Mouse (Mus musculus) hindbrain, embryonic 16.5 days (tissue): ENCODE measurements around the gene Gli3. TPM values are rescaled to one million over a fixed set of nuclear protein-coding genes. Genes with fewer than 3 reads are reported as not detected.

Experiments used
- ATAC-seq: fragments of 200-750 bp; cut with Nextera tagmentation; 2 replicates; pipeline ENCODE4 v1.8.0; 2017; ENCODE audit warnings: moderate TSS enrichment, moderate library complexity
- H3K27ac ChIP-seq: fragments of 300-500 bp; sonication (generic); 2 replicates; pipeline ENCODE4 v1.5.1; 2014; ENCODE audit warnings: low read depth, mild to moderate bottlenecking, control low read depth, low read length, moderate library complexity
- H3K27me3 ChIP-seq: fragments of 300-500 bp; sonication (generic); replicated peaks from 2 replicates; pipeline ENCODE4 v1.6.1; 2014; ENCODE audit warnings: low read length; ENCODE audit not compliant: control insufficient read depth, insufficient read depth
- H3K36me3 ChIP-seq: fragments of 300-500 bp; sonication (generic); 2 replicates; pipeline ENCODE4 v1.6.1; 2014; ENCODE audit warnings: mild to moderate bottlenecking, low read length, moderate library complexity, mixed read lengths; ENCODE audit not compliant: control insufficient read depth, insufficient read depth
- H3K4me1 ChIP-seq: fragments of 300-500 bp; sonication (generic); 2 replicates; pipeline ENCODE4 v1.6.1; 2014; ENCODE audit warnings: low read depth, low read length; ENCODE audit not compliant: control insufficient read depth, insufficient read depth
- H3K4me2 ChIP-seq: fragments of 300-500 bp; sonication (generic); 2 replicates; pipeline ENCODE4 v1.6.1; 2014; ENCODE audit warnings: mild to moderate bottlenecking, low read length, control low read depth, moderate library complexity
- H3K4me3 ChIP-seq: fragments of 300-500 bp; sonication (generic); 2 replicates; pipeline ENCODE4 v1.5.1; 2014; ENCODE audit warnings: mild to moderate bottlenecking, low read length, control low read depth, moderate library complexity
- H3K9ac ChIP-seq: fragments of 300-500 bp; sonication (generic); 2 replicates; pipeline ENCODE4 v1.6.1; 2014; ENCODE audit warnings: low read depth, mild to moderate bottlenecking, control low read depth, low read length, moderate library complexity
- H3K9me3 ChIP-seq: fragments of 300-500 bp; sonication (generic); 2 replicates; pipeline ENCODE4 v1.6.1; 2014; ENCODE audit warnings: mild to moderate bottlenecking, low read length, moderate library complexity; ENCODE audit not compliant: control insufficient read depth
- WGBS: fragments of 180-500 bp; shearing (Covaris S2); extraction: QIAGEN DNeasy Blood & Tissue Kit; methylation state at CpG from one replicate; pipeline ENCODE4 v1.1.7; 2014; 5-methylcytosine and 5-hydroxymethylcytosine counted together
- polyA plus RNA-seq: library from polyadenylated mRNA; unstranded; fragments of >200 nt; fragmentation: Nextera tagmentation; extraction: Ambion mirVana; gene quantifications from 2 replicates; pipeline ENCODE4 v1.2.1, GENCODE M21; 2015

Gli3 gene
- polyA plus RNA-seq, 1 experiment from 2014 or later: 2.9 TPM

DNA sequence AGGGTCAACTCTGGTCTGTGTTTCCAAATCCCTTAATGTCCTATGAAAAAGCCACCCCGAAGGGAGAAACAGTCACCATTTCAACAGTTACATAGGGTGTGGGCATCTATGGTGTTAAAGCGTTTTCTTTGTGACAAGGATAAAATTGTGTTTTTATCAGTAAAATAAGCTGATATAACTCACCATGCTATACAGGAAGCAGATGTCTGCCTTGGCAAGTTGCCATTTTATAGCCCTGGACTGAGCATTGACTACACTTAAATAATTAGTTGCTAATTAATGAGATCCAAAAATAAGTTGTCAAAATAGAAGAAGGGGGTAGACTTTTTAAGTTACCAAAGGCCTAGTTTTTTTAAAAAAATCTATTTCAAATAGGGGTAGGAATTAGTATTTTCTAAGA lies 11.4 kb downstream of the Gli3 start:
- Histone ChIP-seq H3K27ac (no peak overlapping the region), H3K4me3 (no peak overlapping the region), H3K4me1 (no peaks in the 10 kb centered on the region), H3K9me3 (no peaks in the 10 kb centered on the region), H3K36me3 (no peaks in the 10 kb centered on the region), H3K4me2 (no peak overlapping the region), H3K9ac (no peak overlapping the region), H3K27me3 (no peaks in the 10 kb centered on the region)
- 71% methylated on average over 2 of the region's 2 CpGs for WGBS
- ATAC-seq: no peak

DNA sequence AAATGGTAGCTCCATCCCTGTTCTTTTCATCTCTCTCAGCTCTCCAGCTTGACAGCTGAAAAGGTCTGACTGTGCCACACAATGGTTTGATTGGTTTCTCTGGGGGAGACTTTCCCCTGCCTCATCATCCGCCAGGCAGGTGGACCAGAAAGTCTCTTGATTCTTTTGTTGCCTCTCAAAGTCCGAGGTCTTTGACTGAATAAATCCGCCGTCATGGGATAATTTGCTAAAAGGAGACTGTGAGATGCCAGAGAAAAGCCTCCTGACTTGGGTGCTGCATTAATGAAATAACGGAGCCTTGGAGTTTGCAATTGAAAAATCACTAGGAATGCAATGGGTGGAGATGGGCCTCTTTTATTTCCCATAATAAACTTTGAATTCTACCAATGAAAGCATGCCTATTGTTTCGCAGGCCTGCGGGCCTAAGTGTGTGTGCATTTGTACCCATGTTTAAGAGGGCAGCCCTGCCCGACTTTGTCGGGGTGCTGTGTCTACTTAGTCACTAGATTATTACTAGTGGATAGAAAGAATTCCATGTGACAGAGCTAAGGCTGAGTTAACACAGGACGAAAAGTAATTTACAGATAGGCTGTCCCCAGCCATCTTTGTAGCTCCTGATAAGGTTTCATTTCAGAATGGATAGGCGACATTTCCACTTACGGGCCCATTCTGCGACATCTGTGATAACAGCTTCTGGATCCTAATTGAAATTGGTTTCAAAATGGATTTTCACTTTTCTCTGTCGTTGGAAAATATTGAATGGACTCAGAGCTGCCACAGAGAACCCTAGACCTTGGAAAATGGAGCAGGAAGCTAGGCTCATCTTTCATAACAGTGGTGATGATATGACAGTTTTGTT lies 23.2 kb downstream of the Gli3 start:
- Histone ChIP-seq H3K27ac (no peak overlapping the region), H3K4me2 (peak overlapping the region; percentile 8), H3K4me1 (no peaks in the 10 kb centered on the region), H3K36me3 (no peaks in the 10 kb centered on the region), H3K27me3 (no peaks in the 10 kb centered on the region), H3K4me3 (no peak overlapping the region), H3K9me3 (no peaks in the 10 kb centered on the region), H3K9ac (no peak overlapping the region)
- ATAC-seq: peak; percentile 49; the same call in 1 of the 2 replicates
- WGBS: 25% methylated on average over 14 of the region's 14 CpGs

DNA sequence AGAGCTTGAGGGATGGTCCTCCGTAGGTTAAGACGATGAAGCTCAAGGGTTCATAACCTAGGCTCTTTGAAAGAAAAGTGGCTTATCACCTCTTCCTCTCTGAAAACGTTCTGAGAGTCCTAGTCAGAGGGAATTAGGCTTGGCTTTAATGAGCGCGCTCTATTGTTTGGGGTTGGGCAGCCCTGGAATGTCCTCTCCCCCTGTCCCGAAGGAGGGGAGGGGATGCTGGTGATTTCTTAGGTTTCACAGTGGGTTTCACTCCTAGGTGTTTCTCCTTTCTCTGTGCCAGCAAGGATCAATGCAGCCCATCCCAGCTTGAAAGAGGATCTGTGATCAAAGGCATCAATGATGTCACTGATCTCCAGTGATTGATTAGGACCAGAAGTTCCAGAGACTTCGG lies 24.3 kb downstream of the Gli3 start:
- Histone ChIP-seq H3K4me2 (no peak overlapping the region), H3K36me3 (no peaks in the 10 kb centered on the region), H3K9me3 (no peaks in the 10 kb centered on the region), H3K27me3 (no peaks in the 10 kb centered on the region), H3K4me3 (no peak overlapping the region), H3K4me1 (no peaks in the 10 kb centered on the region), H3K9ac (no peak overlapping the region), H3K27ac (no peak overlapping the region)
- no peak for ATAC-seq
- 18% methylated on average over 7 of the region's 7 CpGs for WGBS

DNA sequence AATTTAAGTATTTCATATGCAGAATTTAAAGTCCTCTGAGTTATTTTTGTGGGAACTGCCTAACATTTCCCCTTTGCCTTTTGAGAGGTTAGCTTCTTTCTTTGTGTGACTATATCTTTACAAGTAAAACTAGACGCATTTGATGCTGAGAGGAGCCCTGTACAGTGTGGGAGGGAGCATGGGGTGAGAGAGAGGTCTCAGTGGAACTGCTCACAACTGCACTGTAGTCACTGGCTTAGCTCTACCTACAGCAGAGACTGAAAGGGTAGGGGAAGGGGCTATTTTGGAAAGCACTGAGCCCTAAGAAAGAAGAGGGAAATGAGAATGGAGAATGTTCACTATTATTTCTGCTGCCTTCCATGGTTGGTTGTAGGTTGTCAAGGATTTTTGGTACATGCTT lies 25.0 kb downstream of the Gli3 start:
- H3K27ac ChIP-seq: no peak overlapping the region
- 38% methylated on average over 1 of the region's 1 CpGs for WGBS

DNA sequence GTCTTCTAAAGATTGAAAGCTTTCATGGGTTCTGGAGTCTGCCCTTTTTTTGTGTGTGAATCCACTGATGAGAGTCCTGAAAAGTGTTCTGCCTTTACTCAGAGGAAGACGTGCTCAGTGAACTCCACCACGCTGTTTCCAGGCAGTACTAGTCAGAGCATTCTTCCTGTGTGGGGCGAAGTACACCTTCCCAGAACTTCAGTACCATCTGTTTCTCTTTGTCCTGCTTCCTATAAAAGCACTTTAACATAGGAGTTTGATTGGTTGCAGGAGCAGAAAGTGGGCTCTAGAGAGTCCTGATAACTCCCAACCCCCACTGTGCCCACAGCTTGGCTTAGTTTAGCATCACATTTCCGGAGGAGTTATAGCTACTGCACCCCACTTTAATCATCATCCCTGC lies 32.8 kb downstream of the Gli3 start:
- no peaks in the 10 kb centered on the region for H3K27me3 ChIP-seq
- no peak for ATAC-seq
- no peak overlapping the region for H3K27ac ChIP-seq
- H3K36me3 ChIP-seq: no peaks in the 10 kb centered on the region
- H3K9ac ChIP-seq: no peak overlapping the region
- WGBS: 86% methylated on average over 4 of the region's 4 CpGs
- no peak overlapping the region for H3K4me2 ChIP-seq
- no peaks in the 10 kb centered on the region for H3K9me3 ChIP-seq
- no peak overlapping the region for H3K4me3 ChIP-seq
- H3K4me1 ChIP-seq: no peaks in the 10 kb centered on the region

More for the DNA sequence above, 25.0 kb downstream of the Gli3 start:
- H3K36me3 ChIP-seq: no peaks in the 10 kb centered on the region
- no peak overlapping the region for H3K4me2 ChIP-seq
- H3K4me3 ChIP-seq: no peak overlapping the region
- no peak for ATAC-seq
- no peak overlapping the region for H3K9ac ChIP-seq
- no peaks in the 10 kb centered on the region for H3K4me1 ChIP-seq
- H3K9me3 ChIP-seq: no peaks in the 10 kb centered on the region
- no peaks in the 10 kb centered on the region for H3K27me3 ChIP-seq

DNA sequence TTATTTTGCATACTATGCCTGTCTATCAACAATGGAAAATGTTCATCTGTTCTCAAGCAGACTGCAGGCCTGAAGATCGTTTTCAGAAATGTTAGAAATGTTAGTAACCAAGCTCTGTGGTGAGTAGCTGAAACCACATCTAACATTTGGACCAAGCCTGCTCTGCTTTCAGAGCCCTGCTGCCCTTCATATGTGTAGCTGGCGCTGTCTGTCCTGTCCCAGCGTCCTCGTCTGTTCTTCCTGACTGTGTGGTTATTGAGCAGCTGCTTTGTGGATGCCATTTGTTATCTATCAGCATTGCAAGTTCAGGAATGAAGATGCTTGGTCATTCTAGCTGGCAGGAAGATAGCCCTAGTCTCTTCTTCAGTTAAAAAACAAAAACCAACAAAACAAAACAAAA lies 35.3 kb downstream of the Gli3 start:
- no peak for ATAC-seq
- WGBS: 67% methylated on average over 4 of the region's 4 CpGs
- no peak overlapping the region for H3K4me3 ChIP-seq
- no peaks in the 10 kb centered on the region for H3K27me3 ChIP-seq
- H3K9me3 ChIP-seq: no peaks in the 10 kb centered on the region
- H3K4me1 ChIP-seq: no peaks in the 10 kb centered on the region
- no peak overlapping the region for H3K27ac ChIP-seq
- no peak overlapping the region for H3K9ac ChIP-seq
- no peaks in the 10 kb centered on the region for H3K36me3 ChIP-seq
- no peak overlapping the region for H3K4me2 ChIP-seq

DNA sequence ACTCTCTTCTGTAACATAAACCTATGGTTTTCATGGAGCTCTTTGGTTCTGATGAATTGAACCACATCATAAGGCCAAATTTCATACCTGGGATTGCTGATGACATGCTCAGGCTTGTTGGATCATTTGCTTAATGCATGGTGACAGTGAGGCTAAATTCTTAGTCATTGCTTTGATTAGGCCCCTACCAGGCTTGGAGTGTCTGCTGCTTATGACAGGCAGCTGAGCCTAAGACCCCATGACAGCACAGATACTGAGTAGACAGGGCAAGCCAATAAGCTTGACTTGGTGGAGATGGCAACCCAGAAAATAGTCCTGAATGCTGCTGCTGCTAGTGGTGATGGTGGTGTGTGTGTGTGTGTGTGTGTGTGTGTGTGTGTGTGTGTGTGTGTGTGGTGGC lies 47.9 kb downstream of the Gli3 start:
- Histone ChIP-seq H3K9me3 (no peaks in the 10 kb centered on the region), H3K4me1 (no peaks in the 10 kb centered on the region), H3K9ac (no peak overlapping the region), H3K27me3 (no peaks in the 10 kb centered on the region), H3K4me3 (no peak overlapping the region), H3K36me3 (no peaks in the 10 kb centered on the region), H3K4me2 (no peak overlapping the region), H3K27ac (no peak overlapping the region)
- ATAC-seq: no peak

DNA sequence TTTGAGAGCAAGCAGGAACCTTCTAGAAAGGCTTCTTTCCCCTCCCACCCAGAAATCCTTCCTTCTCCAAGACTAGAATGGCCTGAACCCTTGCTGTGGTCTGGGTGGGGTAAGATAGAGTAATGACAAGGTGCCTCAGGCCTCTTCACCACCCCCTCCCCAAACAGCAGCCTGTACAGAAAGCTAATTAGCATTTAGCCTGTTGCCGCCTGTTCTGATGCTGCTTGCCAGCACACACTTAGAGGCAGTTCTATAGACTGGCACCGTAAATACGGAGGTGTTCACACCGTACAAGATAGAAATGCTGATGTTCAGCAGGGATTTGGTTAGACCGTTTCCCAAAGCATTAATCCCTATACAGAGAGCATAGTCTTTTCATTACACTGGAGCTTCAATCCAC lies 50.1 kb downstream of the Gli3 start:
- Histone ChIP-seq H3K4me1 (no peaks in the 10 kb centered on the region), H3K36me3 (no peaks in the 10 kb centered on the region), H3K27me3 (no peaks in the 10 kb centered on the region), H3K9ac (no peak overlapping the region), H3K27ac (no peak overlapping the region), H3K4me3 (no peak overlapping the region), H3K9me3 (no peaks in the 10 kb centered on the region), H3K4me2 (no peak overlapping the region)
- WGBS: 59% methylated on average over 5 of the region's 5 CpGs
- no peak for ATAC-seq

DNA sequence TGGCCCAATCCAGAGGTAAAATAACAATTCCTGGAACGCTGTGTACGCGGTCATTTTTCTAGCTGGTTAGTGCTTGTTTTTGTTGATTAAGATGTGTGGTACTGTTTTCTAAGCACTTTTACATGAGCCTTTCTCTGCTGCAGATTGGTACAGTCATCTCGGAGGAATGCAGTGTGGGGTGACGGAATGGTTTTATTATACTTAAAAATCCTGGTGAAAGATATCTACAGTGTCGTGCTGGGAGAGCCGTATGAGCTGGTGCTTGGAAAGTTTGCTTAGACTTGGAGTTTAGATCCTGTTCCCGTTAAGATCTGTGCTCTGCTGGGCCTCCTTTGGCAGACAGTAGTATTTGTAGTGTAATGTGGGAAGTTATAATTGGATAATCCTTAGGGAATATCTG lies 51.0 kb downstream of the Gli3 start:
- no peak for ATAC-seq
- H3K27me3 ChIP-seq: no peaks in the 10 kb centered on the region
- H3K36me3 ChIP-seq: no peaks in the 10 kb centered on the region
- 90% methylated on average over 8 of the region's 8 CpGs for WGBS
- no peak overlapping the region for H3K9ac ChIP-seq
- no peaks in the 10 kb centered on the region for H3K4me1 ChIP-seq
- H3K4me3 ChIP-seq: no peak overlapping the region
- H3K27ac ChIP-seq: no peak overlapping the region
- H3K4me2 ChIP-seq: no peak overlapping the region
- no peaks in the 10 kb centered on the region for H3K9me3 ChIP-seq
